Mouse (Mus musculus) liver, adult 2 months (tissue): ENCODE measurements around the gene Hexim2.

ENCODE experiments used
- CTCF ChIP-seq: fragments of 200-500 bp; IDR thresholded peaks from 2 replicates; pipeline ENCODE4 v1.5.1; 2011; ENCODE audit warnings: low read depth, low read length, control low read depth
- POLR2A ChIP-seq: fragments of 200-500 bp; IDR thresholded peaks from 2 replicates; pipeline ENCODE4 v1.6.1; 2011; ENCODE audit warnings: low read length, control low read depth; ENCODE audit not compliant: insufficient read depth; ENCODE audit errors: extremely low read depth

- peak; percentile 37; the same call in 1 of the 2 replicates for TF ChIP-seq CTCF
- TF ChIP-seq POLR2A, result no peak
These were observed 12.6 kb upstream of the Hexim2 start for GRCm38 (mm10) chr11:103119609-103120008.
